Mouse (Mus musculus) hindbrain, postnatal 0 days (tissue): Measurements from ENCODE around the gene Nsd1. TPM values are rescaled to one million over a fixed set of nuclear protein-coding genes. Genes with fewer than 3 reads are reported as not detected.

Source experiments
- ATAC-seq: fragments of 200-750 bp; cut with Nextera tagmentation; 2 replicates; pipeline ENCODE4 v1.8.0; 2017; ENCODE audit warnings: mild to moderate bottlenecking, moderate TSS enrichment, moderate library complexity
- DNase-seq: peaks from one replicate; pipeline ENCODE4 v3.0.0-alpha.2; 2015; ENCODE audit warnings: low spot score
- H3K27ac ChIP-seq: fragments of 300-500 bp; sonication (generic); 2 replicates; pipeline ENCODE4 v1.5.1; 2014; ENCODE audit warnings: mild to moderate bottlenecking
- H3K27me3 ChIP-seq: fragments of 300-500 bp; sonication (generic); 2 replicates; pipeline ENCODE4 v1.6.1; 2014; ENCODE audit warnings: low read length, mixed read lengths; ENCODE audit not compliant: insufficient read depth
- H3K36me3 ChIP-seq: fragments of 300-500 bp; sonication (generic); 2 replicates; pipeline ENCODE4 v1.6.1; 2014; ENCODE audit warnings: low read length, mixed read lengths; ENCODE audit not compliant: insufficient read depth
- H3K4me1 ChIP-seq: fragments of 300-500 bp; sonication (generic); 2 replicates; pipeline ENCODE4 v1.6.1; 2014; ENCODE audit warnings: antibody characterized with exemption, low read length, mixed read lengths; ENCODE audit not compliant: insufficient read depth
- H3K4me2 ChIP-seq: fragments of 300-500 bp; sonication (generic); 2 replicates; pipeline ENCODE4 v1.6.1; 2014; ENCODE audit warnings: low read depth, mild to moderate bottlenecking, low read length, moderate library complexity, mixed read lengths
- H3K4me3 ChIP-seq: fragments of 300-500 bp; sonication (generic); 2 replicates; pipeline ENCODE4 v1.5.1; 2014; ENCODE audit warnings: low read length
- H3K9ac ChIP-seq: fragments of 300-500 bp; sonication (generic); replicated peaks from 2 replicates; pipeline ENCODE4 v1.6.1; 2014; ENCODE audit warnings: mild to moderate bottlenecking, low read length, moderate library complexity, mixed read lengths
- H3K9me3 ChIP-seq: fragments of 300-500 bp; sonication (generic); 2 replicates; pipeline ENCODE4 v1.6.1; 2016; ENCODE audit warnings: low read length, mixed read lengths
- CTCF ChIP-seq: IDR thresholded peaks from 2 replicates; pipeline ENCODE4 v1.5.1; 2016; ENCODE audit warnings: antibody characterized with exemption, control low read depth, low read depth
- WGBS: fragments of 180-500 bp; shearing (Covaris S2); extraction: QIAGEN DNeasy Blood & Tissue Kit; methylation state at CpG from one replicate; pipeline ENCODE4 v1.1.7; 2014; 5-methylcytosine and 5-hydroxymethylcytosine counted together
- polyA plus RNA-seq: library from polyadenylated mRNA; unstranded; fragments of >200 nt; fragmentation: Nextera tagmentation; extraction: Ambion mirVana; gene quantifications from 2 replicates; pipeline ENCODE4 v1.2.1, GENCODE M21; 2015
- total RNA-seq: library from RNA; depleted of rRNA; stranded (reverse); fragments of >200 nt; gene quantifications from 2 replicates; pipeline ENCODE4 v1.2.3, GENCODE M21; 2014

Nsd1 gene
- total and polyA plus RNA-seq, 2 experiments from 2014 or later: 59.3 to 64.0 TPM

- H3K9ac ChIP-seq: no peak overlapping the region
- peaks cover 28% of the 10 kb centered on the region for H3K36me3 ChIP-seq
- no peak for TF ChIP-seq CTCF
- H3K27ac ChIP-seq: no peak overlapping the region
- ATAC-seq (no peak), DNase-seq (no peak)
- no peaks in the 10 kb centered on the region for H3K27me3 ChIP-seq
- H3K4me1 ChIP-seq: no peaks in the 10 kb centered on the region; the same call in 1 of the 2 replicates
- 81% methylated on average over 3 of the region's 3 CpGs for WGBS
- no peaks in the 10 kb centered on the region for H3K9me3 ChIP-seq
- H3K4me3 ChIP-seq: no peak overlapping the region
- H3K4me2 ChIP-seq: no peak overlapping the region
Measured at GRCm38 (mm10) chr13:55318351-55318750, 108.8 kb downstream of the Nsd1 start.

DNA sequence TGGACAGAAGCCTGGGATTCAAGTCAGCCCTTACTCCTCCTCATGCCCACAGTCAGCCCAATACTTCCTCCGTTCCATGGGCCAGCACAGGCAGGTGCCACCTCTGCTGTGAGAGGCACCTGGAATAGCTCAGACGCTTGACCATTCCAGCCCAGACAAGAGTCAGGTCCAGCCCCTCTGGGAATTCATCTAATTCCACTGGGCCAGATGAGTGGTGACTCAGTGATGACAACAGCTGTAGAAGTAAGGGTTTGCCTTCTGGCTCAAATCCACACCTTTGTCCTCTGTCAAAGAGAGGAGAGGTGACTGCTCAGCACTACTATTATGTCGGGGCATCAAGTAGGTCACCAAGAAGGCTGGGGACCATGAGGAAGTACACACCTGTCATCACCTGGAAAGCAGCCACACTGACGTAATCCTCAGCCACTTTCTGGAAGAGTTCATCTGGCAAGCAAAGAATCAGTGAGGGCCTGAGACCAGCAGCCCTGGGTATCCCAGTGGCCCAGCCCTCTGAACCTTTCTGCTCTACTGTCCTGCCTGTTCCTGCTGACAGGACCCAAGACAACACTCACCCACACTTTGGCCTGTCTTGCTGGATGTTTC, 110.5 kb downstream of the Nsd1 start, which contains the start of gene Prelid1:
TSS of gene Prelid1 (plus strand) at position 570 of the 603 bp plus-strand sequence.
- H3K9me3 ChIP-seq: no peaks in the 10 kb centered on the region
- H3K4me1 ChIP-seq: no peaks in the 10 kb centered on the region; the same call in 1 of the 2 replicates
- peak within 1 kb of the TSS; percentile 90 for H3K9ac ChIP-seq
- DNase-seq (no peak), ATAC-seq (no peak)
- peak within 1 kb of the TSS; percentile 89 for H3K4me2 ChIP-seq
- peak within 1 kb of the TSS; percentile 75 for H3K27ac ChIP-seq
- H3K27me3 ChIP-seq: no peaks in the 10 kb centered on the region
- peak within 1 kb of the TSS; percentile 89 for H3K4me3 ChIP-seq
- H3K36me3 ChIP-seq: peaks cover 12% of the 10 kb centered on the region; the same call in 1 of the 2 replicates
- no peak for TF ChIP-seq CTCF
- 81% methylated on average over 4 of the region's 4 CpGs for WGBS

GRCm38 (mm10) chr13:55321434-55322129, 112.0 kb downstream of the Nsd1 start, which contains the start of gene Rab24:
TSS of gene Rab24 (minus strand) at chr13:55321946.
- Histone ChIP-seq H3K4me1 (no peaks in the 10 kb centered on the region; the same call in 1 of the 2 replicates), H3K9ac (peak within 1 kb of the TSS; percentile 90), H3K36me3 (peaks cover 22% of the 10 kb centered on the region), H3K27me3 (no peaks in the 10 kb centered on the region), H3K9me3 (no peaks in the 10 kb centered on the region), H3K4me3 (peak within 1 kb of the TSS; percentile 89), H3K27ac (peak within 1 kb of the TSS; percentile 75), H3K4me2 (peak within 1 kb of the TSS; percentile 89)
- DNase-seq (peak; percentile 96), ATAC-seq (peak; percentile 92)
- no peak for TF ChIP-seq CTCF
- WGBS: under 1% methylated on average over 73 of the region's 73 CpGs

DNA sequence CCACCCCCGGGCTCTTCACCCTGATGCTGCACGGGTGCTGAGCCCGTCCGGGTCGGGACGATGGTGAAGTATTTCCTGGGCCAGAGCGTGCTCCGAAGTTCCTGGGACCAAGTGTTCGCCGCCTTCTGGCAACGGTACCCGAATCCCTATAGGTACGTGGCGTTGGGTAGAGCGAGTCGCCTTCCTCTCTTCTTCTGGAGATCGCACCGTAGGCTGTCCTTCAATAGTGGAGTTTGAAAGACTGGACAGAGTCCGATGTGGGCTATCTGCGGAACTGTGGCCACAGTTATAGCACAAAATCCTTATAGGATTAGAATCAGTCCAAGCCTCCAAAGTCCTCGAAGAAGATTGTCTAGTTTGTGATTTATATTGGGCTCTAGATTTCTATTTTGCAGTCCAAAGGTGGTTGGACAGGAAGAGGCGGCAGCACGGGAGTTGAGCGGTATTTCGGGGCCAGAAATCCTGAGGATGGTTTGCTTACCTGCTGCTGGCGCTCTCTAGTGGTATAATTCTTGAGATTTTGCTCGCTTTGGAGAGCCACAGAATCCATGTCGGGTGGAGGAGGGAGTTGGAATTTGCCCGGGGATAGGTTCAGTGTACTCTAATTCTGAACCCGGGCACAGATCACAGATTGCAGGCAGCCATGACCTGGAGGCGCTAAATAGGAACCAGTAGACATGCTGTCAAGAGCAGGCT, 112.7 kb downstream of the Nsd1 start:
- H3K9ac ChIP-seq: peak overlapping the region; percentile 90
- peaks cover 19% of the 10 kb centered on the region for H3K36me3 ChIP-seq
- WGBS: 1% methylated on average over 31 of the region's 31 CpGs
- ATAC-seq (no peak), DNase-seq (peak; percentile 78)
- H3K27me3 ChIP-seq: no peaks in the 10 kb centered on the region
- TF ChIP-seq CTCF: peak; percentile 66
- peak overlapping the region; percentile 89 for H3K4me3 ChIP-seq
- H3K27ac ChIP-seq: peak overlapping the region; percentile 75
- no peaks in the 10 kb centered on the region for H3K9me3 ChIP-seq
- H3K4me1 ChIP-seq: peaks cover 3% of the 10 kb centered on the region
- H3K4me2 ChIP-seq: peak overlapping the region; percentile 89

DNA sequence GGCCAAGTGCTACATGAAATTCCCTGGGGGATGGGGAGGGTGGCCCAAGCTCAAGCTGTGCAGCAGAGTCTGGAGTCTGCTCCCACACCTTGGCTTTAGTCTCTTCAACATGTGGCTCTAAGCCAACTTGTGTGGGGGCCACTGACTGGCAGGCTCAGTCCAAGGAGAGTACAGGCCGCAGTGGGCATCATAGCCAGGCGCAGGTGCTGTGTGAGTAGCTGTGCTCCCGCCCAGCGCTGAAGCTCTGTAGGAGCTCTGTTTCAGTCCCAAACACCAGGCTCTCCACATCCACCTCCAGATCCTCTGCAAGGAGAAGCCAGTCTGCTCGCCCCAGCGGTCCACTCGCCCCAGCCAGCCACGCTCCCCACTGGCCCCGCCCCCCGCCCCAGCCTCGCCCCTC, 116.0 kb downstream of the Nsd1 start:
- DNase-seq (no peak), ATAC-seq (no peak)
- Histone ChIP-seq H3K4me1 (peaks cover 14% of the 10 kb centered on the region), H3K4me3 (no peak overlapping the region), H3K9ac (no peak overlapping the region), H3K36me3 (peaks cover 12% of the 10 kb centered on the region), H3K27ac (no peak overlapping the region), H3K9me3 (no peaks in the 10 kb centered on the region), H3K4me2 (no peak overlapping the region), H3K27me3 (no peaks in the 10 kb centered on the region)
- no peak for TF ChIP-seq CTCF
- WGBS: 79% methylated on average over 11 of the region's 11 CpGs

- H3K27ac ChIP-seq: peak overlapping the region; percentile 52; the same call in 1 of the 2 replicates
- no peak overlapping the region for H3K4me3 ChIP-seq
- H3K9ac ChIP-seq: no peak overlapping the region
- ATAC-seq (no peak; the same call in 1 of the 2 replicates), DNase-seq (peak; percentile 21)
- TF ChIP-seq CTCF: no peak
- peak overlapping the region; percentile 18; the same call in 1 of the 2 replicates for H3K4me2 ChIP-seq
- 54% methylated on average over 4 of the region's 4 CpGs for WGBS
- H3K36me3 ChIP-seq: peaks cover 12% of the 10 kb centered on the region
- H3K4me1 ChIP-seq: peaks cover 14% of the 10 kb centered on the region
- H3K9me3 ChIP-seq: no peaks in the 10 kb centered on the region
- no peaks in the 10 kb centered on the region for H3K27me3 ChIP-seq
Measured at GRCm38 (mm10) chr13:55327169-55327568, 117.6 kb downstream of the Nsd1 start.
